Mouse (Mus musculus): ENCODE data around the gene Wls. TPM values are rescaled to one million over a fixed set of nuclear protein-coding genes. Genes with fewer than 3 reads are reported as not detected.

The Wls gene
- polyA plus RNA-seq (2012; rRNA removed), result 129 and 132 TPM in 2 replicates

GRCm38 (mm10) chr3:159839481-159839880, at the start of gene Wls:
TSS of gene Wls (plus strand) at chr3:159839672.
- peak; percentile 72 for DNase-seq (ENCODE audit: low spot score)

- no peak for DNase-seq (ENCODE audit: low spot score)
Observed at GRCm38 (mm10) chr3:159789781-159790180, 49.7 kb upstream of the Wls start.

DNA sequence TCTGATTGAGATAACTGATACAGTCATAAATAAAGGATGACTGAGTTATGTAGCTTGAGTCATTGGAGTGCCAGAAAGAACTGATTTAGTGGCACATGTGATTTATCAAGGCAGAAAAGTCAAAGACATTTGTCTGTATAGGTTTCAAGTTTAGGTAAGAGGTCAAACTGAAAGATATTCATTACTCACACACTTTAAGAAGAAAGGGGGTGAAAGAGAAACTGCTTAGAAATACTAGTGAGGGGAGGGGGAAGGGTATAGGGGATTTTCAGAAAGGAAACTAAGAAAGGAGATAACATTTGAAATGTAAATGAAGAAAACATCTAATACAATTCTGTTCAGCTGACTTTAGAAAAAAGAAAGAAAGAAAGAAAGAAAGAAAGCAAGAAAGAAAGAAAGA, 7.9 kb upstream of the Wls start:
- DNase-seq (ENCODE audit: low spot score), result no peak

DNA sequence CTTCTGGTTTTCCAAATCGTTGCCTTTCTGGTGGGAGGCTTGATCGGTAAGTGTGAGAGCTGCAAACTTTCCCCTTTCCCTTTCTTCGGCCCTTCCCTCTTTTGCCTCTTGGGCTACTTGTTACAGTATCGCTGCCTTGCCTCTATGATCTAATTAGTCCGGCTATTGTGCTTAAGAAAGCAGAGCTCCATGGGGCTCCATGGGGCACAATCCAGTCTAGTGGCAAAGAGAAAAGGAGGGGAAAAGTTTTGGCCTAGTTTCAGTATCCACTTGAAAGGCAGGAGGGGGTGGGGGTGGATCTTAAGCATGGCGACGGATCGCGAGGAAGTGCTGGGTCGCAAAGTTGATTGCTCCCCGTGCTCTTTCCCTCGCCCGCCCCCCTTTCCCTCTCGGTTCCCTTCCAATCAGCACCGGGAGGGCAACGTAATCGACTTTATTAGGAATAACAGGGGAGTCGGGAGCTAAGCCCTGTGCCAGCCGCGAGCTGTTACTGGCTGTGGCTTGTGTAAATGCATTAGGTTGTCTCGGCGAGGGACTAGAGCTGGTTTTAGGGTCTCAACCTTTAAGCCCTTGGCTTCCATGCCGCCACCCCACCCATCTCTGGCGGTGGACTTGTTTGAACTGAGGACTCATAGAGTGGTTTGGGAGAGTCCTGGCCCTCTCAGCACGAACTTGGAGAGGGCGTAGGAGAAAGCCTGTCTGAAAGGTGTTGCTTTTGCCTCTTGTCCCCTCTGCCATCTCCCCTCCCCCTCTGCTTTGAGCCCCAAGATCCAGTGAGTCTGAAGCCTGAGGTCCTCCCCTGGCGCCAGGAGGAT, 737 bp downstream of the Wls start:
- peak; percentile 46 for DNase-seq (ENCODE audit: low spot score)

DNA sequence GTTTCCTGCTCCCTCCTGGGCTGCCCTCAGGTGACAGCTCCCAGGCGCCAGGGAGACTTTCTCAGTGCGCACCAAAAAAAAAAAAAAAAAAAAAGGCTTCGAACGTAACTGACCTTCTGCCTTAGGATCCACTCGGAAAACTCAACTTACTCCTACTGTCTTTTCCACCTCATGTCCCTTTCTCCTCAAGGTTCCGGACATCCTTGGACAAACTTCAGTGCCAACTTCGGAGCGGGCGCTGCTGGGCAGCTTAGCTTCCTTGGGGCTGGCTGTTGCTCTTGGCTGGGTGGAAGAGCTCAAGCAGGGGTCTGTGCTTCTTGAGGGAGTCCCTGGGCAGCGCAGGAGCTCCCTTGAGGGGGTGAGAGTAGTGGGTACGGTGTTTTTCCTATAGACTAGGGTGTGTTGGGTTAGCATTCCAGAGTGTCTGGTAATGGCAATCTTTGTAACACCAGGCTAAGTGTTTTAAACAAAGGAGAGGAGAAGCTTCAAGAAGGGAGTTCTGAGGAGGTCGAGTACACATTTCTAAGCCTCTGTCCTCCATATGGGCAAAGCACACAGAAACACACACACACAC, 1.4 kb downstream of the Wls start:
- peak; percentile 37 for DNase-seq (ENCODE audit: low spot score)

DNA sequence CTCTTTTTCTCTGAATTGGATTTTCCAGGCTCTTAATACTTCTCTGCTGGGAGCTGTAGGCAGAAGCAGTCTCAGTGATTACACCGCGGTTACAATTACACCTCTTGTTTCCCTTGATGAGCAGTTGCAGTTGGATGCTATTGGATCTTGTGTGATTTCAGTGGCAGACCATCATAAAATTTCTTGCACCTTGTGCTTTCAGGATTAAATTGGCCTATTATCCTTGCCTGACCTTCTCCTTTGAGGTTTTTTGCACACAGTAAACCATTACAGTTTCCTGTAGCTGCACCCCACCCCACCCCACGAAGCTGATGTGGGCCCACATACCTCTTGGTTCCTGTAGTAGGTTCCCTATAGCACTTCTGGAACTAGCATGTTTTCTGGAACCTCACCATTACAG, 2.0 kb downstream of the Wls start:
- no peak for DNase-seq (ENCODE audit: low spot score)

GRCm38 (mm10) chr3:159843135-159843534, 3.7 kb downstream of the Wls start:
- no peak for DNase-seq (ENCODE audit: low spot score)

GRCm38 (mm10) chr3:159847410-159848016, 8.0 kb downstream of the Wls start:
- no peak for DNase-seq (ENCODE audit: low spot score)

DNA sequence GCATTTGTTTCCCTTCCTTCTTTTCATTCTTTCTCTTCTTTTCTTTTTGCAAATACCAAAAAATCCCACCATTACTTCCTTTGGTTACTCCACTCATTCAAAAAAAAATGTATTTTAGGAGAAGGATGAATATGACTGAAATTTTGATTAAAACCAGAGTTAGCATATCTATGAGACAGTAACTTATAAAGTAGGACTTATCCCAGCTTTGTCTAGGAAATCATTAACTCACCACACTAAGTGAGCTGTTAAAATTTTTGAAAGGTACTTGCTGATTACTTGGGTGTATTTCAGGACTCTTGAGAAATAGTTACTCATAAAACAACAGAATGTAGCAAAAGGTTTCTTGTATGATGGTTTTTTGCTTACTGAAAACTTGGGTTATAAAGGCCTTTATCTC, 8.7 kb downstream of the Wls start:
- DNase-seq (ENCODE audit: low spot score), result no peak

DNA sequence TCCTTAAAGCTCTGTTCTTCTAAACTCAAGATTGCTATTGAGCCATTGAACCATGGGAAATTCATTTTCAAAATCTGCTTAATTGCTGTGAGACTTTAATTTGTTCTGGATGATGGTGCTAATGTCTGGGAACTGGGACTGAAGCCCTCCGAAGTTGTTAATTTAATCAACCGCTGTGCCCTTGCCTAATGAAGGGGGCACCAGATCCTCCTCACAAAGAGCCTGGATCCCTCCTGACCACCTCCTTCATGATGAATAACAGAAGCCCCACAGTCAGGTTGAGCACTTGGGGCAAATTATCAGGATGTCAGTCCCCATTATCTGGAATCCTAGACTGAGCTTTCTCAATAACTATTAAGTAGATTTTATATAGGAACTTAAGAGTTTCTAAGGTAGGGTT, 12.0 kb downstream of the Wls start:
- DNase-seq (ENCODE audit: low spot score), result no peak

- no peak for DNase-seq (ENCODE audit: low spot score)
Observed at GRCm38 (mm10) chr3:159851980-159852379, 12.5 kb downstream of the Wls start.

DNA sequence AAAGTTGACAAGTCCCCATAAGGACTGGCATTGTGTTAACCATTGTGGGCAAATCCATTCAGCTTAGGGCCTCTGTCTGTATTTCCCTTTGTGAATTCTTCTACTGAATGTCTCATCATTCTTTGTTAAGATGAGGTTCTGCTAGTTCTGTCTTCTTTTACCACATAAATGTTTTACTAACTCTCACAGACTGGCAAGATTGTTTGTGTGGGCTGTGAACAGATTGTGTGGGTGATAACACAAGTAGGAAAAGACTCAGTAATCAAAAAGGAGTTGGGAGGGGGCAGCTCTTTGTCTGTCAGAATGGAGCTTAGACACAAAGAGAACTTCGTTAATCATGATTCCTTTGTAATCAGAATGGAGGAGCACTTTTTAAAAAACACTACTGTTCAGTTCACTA, 17.6 kb downstream of the Wls start:
- no peak for DNase-seq (ENCODE audit: low spot score)

DNA sequence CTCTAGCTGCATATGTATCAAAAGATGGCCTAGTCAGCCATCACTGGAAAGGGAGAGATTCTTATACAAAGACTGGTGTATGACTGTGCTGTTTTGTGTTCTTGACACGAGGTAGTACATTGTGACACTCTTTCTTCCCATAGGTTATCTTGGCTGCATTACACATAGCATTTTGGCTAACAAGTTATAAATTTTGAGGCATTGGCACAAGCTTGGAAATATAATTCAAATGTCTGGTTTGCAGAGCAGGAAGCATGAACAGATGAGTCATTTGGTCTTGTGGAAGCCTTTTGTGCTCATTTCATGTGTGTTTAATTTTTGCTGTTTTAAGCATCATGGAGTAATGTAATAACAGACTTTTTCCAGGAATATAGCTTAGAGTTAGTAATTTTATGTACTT, 26.2 kb downstream of the Wls start:
- DNase-seq (ENCODE audit: low spot score), result no peak

DNA sequence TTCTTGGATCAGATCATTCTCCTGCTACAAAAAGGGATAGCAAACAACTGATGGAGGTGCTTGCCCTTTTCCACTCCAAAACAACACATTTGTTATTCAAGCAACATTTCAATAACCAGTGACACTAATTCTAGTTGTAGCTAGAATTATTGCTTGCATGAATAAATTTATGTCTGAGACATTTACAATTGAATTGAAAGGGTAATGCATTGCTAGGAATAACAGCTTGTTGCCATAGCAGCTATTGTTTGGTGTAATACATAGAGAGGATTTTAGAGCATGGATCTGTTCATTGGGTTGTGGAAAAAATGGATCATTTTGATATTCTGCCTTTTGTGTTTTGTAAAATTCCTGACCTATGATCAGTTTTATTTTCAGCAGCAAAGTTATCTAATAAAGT, 39.5 kb downstream of the Wls start:
- DNase-seq (ENCODE audit: low spot score), result no peak

DNA sequence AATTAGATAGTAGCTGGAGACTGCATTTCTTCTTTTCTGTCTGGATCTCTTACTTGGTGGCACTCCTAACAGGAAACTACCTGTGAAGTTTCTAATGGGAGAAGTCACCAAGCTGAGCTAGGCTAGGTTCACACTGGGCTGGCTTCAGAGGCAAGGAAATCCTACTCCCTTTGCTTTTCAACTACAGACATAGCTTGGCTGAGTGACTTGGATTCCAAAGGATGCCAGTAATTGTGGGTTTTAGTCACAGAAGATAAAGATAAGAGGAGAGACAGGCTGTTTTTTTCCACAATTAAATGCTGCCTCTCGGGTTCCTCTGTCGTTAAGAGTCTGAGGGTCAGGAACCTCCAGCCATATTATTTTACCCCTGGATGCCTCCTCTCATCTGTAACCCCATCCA, 43.9 kb downstream of the Wls start:
- no peak for DNase-seq (ENCODE audit: low spot score)

- DNase-seq (ENCODE audit: low spot score), result no peak
Observed at GRCm38 (mm10) chr3:159884802-159885201, 45.3 kb downstream of the Wls start.

DNA sequence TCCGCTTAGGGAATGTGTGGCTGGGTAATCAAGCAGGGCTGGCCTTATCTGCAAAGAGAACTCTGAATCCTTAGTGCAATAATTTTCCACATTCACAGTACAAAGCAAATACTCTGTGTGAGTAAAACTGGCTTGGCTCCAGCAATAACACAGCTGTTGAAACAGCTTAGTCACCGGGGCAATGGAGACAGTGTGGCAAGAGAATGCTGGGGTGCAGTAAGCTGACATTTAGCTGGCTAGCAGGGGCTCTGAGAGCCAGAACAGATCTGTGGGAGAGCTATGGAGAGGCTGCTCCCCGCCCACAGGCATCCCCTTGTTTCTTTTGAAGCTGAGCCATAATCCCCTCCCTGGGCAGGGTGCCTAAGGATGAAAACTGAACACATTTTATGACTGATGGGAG, 45.8 kb downstream of the Wls start:
- peak; percentile 37 for DNase-seq (ENCODE audit: low spot score)

- DNase-seq (ENCODE audit: low spot score), result no peak
Observed at GRCm38 (mm10) chr3:159885781-159886400, 46.4 kb downstream of the Wls start.

DNA sequence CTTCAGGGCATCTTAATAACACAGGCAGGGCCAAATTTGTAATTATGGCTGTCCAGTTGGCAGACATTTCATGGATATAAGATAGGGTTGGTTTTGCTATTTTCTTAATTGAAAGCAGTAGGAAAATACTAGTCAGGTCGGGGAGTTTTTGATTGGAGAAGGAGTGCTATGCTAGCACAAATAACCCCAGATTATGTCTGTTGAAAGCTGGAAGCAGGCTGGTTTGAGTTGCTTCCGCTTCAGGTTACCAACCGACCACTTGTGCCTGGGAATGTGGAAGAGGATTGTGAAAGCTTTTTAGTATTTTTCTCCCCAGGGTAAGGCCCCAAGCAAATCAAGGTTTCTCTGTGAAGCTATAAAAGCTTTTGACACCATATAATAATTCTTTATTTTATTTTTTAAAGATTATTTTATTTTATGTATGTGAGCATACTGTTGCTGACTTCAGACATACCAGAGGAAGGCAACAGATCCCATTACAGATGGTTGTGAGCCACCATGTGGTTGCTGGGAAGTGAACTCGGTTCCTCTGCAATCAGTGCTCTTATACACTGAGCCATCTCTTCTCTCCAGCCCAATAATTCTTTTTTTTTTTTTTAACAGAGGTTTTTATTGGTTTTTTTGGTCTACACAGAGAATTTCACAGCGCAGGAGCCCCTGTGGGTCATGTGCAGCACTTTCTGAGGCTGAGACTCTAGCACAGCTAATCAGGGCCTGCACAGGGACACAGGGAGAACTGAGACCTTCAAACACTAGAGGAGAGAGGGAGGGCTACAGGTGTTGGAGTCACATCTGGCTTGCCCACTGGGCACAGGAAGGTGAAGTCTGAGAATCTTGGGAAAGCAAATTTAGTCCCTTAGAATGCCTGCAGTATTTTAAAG, 50.9 kb downstream of the Wls start:
- DNase-seq (ENCODE audit: low spot score), result no peak

GRCm38 (mm10) chr3:159891057-159891752, 51.7 kb downstream of the Wls start:
- DNase-seq (ENCODE audit: low spot score), result no peak

DNA sequence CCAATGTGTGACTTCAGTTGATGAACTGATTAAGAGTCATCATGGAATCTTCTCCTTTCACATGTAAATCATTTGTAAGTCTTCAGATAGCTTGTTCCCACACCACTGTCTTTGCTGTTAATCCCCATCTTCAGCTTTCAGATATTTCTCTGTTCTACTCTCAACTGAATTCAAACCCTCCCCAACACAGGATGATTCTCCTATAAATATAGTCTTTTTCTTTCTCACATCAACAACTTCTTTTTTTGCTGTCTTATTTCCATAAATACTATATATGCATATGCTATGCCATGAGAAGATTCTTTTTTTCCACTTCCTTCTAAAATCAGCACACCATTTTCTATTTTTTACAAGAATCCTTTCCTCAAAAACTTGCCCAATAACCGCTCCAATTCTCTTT, 67.9 kb downstream of the Wls start:
- DNase-seq (ENCODE audit: low spot score), result no peak

Measured in urinary bladder, adult 2 months (tissue).